Mouse (Mus musculus) monocyte, adult 5-6 weeks (primary cell): ENCODE results near the gene Chst8. TPM values are rescaled to one million over a fixed set of nuclear protein-coding genes. Genes with fewer than 3 reads are reported as not detected.

Source experiments
- ATAC-seq: fragments of 153-309, 156-312 bp; replicated peaks from 2 replicates; pipeline ENCODE4 v1.8.0; 2017; ENCODE audit warnings: mild to moderate bottlenecking; ENCODE audit not compliant: low TSS enrichment, insufficient number of reproducible peaks, severe bottlenecking, poor library complexity, low FRiP score
- total RNA-seq: library from RNA; stranded (forward); fragments of 200-1000, 200-491, 200-594 nt; gene quantifications from 3 replicates; pipeline ENCODE4 v1.2.3, GENCODE M21; 2017

Gene Chst8
- total RNA-seq, 1 experiment from 2014 or later, result not detected

GRCm38 (mm10) chr7:34764250-34765148 lies 48.0 kb downstream of the Chst8 start:
- no peak for ATAC-seq

DNA sequence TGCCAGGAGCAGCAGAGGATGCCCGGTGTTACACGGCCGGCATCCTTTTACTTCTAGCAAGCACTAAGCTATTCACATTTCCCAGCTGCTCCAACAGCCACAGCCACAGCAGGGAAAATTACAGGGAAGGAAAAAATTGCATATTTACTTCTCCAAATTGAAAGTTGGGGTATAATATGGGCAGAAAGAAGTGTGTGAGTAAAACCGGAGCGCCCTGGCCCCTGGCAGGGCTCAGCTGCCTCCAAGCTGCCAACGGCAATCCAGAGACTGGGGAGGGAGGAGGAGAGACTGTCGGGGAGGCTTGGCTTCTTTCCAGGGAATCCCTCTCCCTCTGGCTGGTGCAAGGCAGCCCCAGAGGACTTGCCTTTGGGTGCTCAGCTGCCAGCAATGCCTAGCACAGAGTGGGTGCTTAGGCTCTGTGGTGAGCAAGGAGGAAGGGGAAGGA lies 53.1 kb downstream of the Chst8 start:
- no peak for ATAC-seq

- ATAC-seq, result no peak
These were observed 53.8 kb downstream of the Chst8 start for GRCm38 (mm10) chr7:34758721-34759120.

DNA sequence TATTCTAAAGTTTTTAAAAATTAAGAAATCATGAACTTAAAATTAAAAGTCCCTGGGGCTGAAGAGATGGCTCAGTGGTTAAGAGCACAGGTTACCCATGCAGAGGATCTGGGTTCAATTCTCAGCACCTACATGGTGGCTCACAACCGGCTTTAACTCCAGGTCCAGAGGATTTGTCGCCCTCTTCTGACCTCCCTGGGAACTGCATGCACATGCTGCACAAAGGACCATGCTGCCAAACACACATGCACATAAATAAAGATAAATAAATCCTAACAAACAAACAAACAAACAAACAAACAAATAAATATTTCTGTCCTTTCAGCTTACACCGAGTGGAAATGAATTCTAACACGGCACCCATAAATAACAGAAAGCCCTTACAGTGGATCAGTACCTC lies 55.0 kb downstream of the Chst8 start:
- no peak for ATAC-seq

- no peak for ATAC-seq
These were observed 59.2 kb downstream of the Chst8 start for GRCm38 (mm10) chr7:34753140-34753886.

DNA sequence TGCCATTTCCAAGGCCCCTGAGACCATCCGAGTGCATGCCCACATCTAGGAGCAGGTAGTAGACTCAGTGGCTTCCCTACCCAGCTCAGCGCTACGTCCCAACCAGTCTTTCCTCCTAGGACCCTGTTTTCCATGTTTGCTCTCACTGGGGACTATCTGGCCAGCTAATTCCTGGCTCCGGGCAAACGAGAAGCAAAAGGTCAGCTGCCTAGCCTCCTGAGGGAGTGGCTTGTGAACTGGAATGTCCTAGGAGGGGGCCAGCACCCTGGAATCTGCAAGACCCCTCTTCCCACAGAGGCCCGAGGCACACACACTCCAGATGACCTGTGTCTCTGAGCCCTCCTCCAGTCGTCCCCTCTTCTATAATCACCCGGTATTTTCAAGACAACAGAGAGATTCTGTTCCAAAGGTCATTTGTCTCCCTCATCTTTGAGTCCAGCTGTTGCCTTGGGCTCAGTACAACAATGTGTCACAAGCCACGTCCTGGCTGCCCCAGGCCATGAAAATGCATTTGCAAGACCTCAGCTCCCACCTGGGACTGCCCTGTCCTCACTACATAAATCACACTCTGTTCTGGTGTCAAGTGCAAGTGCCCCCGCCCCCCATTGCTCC lies 60.3 kb downstream of the Chst8 start:
- ATAC-seq, result no peak

DNA sequence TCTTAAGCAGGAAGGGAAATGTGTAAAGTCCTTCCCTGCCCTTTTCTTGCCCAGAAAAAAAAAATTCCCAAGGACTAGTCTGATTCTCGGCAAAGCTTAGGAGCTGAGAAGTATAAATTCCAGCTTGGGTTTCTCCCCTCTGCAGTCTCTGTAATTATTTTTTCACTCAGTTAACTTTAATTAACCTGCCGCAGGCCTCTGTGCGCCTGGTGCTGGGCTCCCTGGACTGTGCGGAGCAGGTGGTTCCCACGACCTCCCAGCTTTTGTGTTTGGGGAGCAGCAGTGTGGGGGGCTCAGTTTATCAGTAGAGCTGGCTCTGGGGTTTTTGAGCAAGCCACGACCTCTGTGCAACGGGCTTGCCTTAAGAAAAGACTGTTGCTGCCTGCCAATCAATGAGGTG lies 62.2 kb downstream of the Chst8 start:
- ATAC-seq, result no peak

GRCm38 (mm10) chr7:34749753-34750152 lies 62.8 kb downstream of the Chst8 start:
- no peak for ATAC-seq

- ATAC-seq, result no peak
These were observed 64.0 kb downstream of the Chst8 start for GRCm38 (mm10) chr7:34748501-34748900.

DNA sequence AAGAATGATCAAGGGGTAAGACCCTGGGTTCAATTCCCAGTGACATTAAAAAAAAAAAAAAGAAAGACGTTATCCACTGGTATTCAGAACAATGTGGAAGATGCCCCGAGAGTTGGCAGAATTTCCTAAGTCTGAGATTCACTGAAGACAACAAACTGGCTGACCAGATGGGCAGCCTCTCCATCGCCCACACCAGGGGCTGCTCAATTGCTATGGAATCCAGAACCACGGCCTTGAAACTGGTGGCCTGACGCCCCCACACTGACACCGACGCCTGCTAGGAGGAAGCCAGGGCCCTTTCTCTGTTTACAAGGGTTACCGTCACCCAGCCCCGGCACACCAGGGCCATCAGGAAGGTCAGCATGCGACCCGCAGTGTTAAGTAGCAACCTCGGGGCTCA lies 64.8 kb downstream of the Chst8 start:
- ATAC-seq, result no peak

- no peak for ATAC-seq
These were observed 65.9 kb downstream of the Chst8 start for GRCm38 (mm10) chr7:34746586-34746985.

GRCm38 (mm10) chr7:34746165-34746564 lies 66.3 kb downstream of the Chst8 start:
- ATAC-seq, result no peak

- no peak for ATAC-seq
These were observed 67.1 kb downstream of the Chst8 start for GRCm38 (mm10) chr7:34745426-34745825.

DNA sequence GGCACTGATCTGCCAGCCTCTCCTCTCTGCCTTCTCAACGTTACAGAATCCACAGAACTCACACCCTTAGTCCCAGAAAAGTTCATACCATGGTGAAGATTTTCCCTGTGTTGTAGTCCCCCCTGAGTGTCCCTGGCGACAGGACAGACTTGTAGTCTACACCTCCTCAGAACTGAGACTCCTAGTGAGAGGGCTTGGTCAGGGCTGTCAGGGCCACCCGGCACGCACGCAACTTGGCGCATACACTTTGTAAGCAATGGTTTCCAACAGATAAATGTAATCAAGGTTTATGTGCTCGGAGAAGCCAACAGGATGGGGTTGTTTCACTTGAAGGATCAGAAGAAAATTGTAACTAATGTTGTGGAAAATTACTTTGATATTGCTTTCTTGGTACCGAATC lies 67.5 kb downstream of the Chst8 start:
- ATAC-seq, result no peak

DNA sequence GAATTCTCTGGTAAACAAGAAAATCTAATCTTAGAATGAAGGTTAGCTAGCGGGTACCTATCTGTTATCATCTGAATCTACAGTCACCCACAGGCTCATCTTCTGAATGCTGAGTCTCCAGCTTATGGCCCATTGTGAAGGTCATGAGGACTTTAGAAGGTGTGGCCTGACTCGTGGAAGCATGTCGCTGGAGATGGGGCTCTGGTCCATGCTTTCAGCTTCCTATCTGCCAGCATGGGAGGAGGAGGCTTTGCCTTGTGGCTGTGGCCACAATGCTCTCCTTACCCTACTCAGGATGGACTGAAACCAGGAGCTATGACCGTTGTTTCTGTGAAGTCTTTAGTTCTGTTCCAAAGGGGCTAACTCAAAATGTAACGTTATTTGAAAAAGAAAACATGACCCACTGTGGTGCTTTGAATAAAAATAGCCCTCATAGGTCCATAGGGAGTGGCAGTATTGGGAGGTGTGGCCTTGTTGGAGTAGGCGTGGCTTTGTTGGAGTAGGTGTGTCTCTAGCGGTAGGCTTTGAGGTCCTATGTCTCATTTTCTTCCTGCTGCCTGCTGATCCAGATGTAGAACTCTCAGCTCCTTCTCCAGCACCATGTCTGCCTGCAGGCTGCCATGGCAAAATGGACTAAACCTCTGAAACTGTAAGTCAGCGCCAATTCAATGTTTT lies 69.0 kb downstream of the Chst8 start:
- no peak for ATAC-seq

GRCm38 (mm10) chr7:34739371-34739770 lies 73.1 kb downstream of the Chst8 start:
- ATAC-seq, result no peak

GRCm38 (mm10) chr7:34737206-34737605 lies 75.3 kb downstream of the Chst8 start:
- ATAC-seq, result no peak

DNA sequence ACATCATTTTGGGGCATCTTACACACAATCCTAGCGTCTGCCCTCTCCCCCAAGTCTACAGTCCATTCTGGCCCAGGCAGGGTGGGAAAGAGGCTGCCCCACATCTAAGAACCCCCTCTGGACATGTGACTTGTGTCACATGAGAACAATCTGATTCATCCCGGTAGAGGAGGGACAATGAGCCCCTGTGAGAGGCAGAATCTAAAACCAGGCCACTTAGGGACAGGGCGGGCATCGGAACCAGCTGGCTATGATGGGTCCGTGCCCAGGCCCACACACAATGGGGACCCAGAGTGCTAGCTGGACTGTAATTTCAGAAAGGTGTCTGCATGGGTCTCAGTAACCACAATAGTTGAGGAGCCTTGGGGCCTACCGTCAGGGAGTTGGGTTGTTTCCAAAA lies 78.2 kb downstream of the Chst8 start:
- ATAC-seq, result no peak

DNA sequence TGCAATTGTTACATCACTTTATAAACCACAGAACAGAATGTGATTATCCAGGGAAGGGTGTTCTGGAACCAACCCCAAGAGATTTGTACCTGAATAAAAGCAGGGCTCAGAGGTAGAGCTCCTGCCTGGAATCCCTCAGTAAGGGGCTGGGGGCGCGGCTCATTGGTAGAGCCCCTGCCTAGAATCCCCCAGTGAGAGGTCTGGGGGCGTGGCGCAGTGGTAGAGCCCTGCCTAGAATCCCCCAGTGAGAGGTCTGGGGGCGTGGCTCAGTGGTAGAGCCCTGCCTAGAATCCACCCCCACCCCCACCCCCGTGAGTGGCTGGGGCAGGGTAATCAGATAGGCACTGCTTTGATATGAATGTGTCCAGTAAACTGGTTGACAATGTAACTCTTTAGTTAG lies 83.6 kb downstream of the Chst8 start:
- no peak for ATAC-seq
